Mouse (Mus musculus) spleen, postnatal 4 days (tissue): Measurements from ENCODE around the gene Gpr88.
"Not testable (repeated sequence)": the region's sequence is repeated elsewhere in the genome, so short reads cannot be mapped to it uniquely, and the experiment has no call there.

Experiments
- DNase-seq, 2 experiments: peaks; one replicate each; pipeline ENCODE4 v3.0.0; 2022; ENCODE audit warnings: low spot score in 2 of 2

Gpr88 gene

GRCm38 (mm10) chr3:116242685-116243084 lies 10.6 kb downstream of the Gpr88 start:
- no peak for DNase-seq

- no peak for DNase-seq
These were observed 15.8 kb downstream of the Gpr88 start for GRCm38 (mm10) chr3:116237527-116237926.

- no peak for DNase-seq
These were observed 16.4 kb downstream of the Gpr88 start for GRCm38 (mm10) chr3:116236856-116237255.

GRCm38 (mm10) chr3:116233515-116233914 lies 19.8 kb downstream of the Gpr88 start:
- no peak for DNase-seq

- no peak for DNase-seq
These were observed 20.5 kb downstream of the Gpr88 start for GRCm38 (mm10) chr3:116232763-116233162.

- no peak for DNase-seq
These were observed 24.0 kb downstream of the Gpr88 start for GRCm38 (mm10) chr3:116229336-116229735.

- DNase-seq, result no peak
These were observed 24.7 kb downstream of the Gpr88 start for GRCm38 (mm10) chr3:116228360-116229245.

GRCm38 (mm10) chr3:116227383-116227782 lies 25.9 kb downstream of the Gpr88 start:
- DNase-seq, result no peak

GRCm38 (mm10) chr3:116226915-116227314 lies 26.4 kb downstream of the Gpr88 start:
- no peak for DNase-seq

GRCm38 (mm10) chr3:116222511-116223243 lies 30.6 kb downstream of the Gpr88 start:
- no peak for DNase-seq

- no peak for DNase-seq
These were observed 31.7 kb downstream of the Gpr88 start for GRCm38 (mm10) chr3:116221686-116222010.

GRCm38 (mm10) chr3:116220980-116221685 lies 32.2 kb downstream of the Gpr88 start:
- no peak for DNase-seq

GRCm38 (mm10) chr3:116217398-116217797 lies 35.9 kb downstream of the Gpr88 start:
- not testable (repeated sequence) for DNase-seq

- no peak for DNase-seq
These were observed 37.0 kb downstream of the Gpr88 start for GRCm38 (mm10) chr3:116216261-116216660.

- DNase-seq, result no peak
These were observed 41.7 kb downstream of the Gpr88 start for GRCm38 (mm10) chr3:116211639-116212038.

GRCm38 (mm10) chr3:116210720-116211121 lies 42.6 kb downstream of the Gpr88 start:
- no peak for DNase-seq

- no peak for DNase-seq
These were observed 44.1 kb downstream of the Gpr88 start for GRCm38 (mm10) chr3:116209214-116209613.

- no peak for DNase-seq
These were observed 46.9 kb downstream of the Gpr88 start for GRCm38 (mm10) chr3:116206306-116206834.

GRCm38 (mm10) chr3:116205346-116206219 lies 47.7 kb downstream of the Gpr88 start:
- DNase-seq, result no peak

- no peak for DNase-seq
These were observed 48.7 kb downstream of the Gpr88 start for GRCm38 (mm10) chr3:116204643-116205042.

GRCm38 (mm10) chr3:116203942-116204341 lies 49.4 kb downstream of the Gpr88 start:
- no peak for DNase-seq
